Mouse (Mus musculus) stomach, postnatal 0 days (tissue): ENCODE data around the gene Ddx49. TPM values are rescaled to one million over a fixed set of nuclear protein-coding genes. Genes with fewer than 3 reads are reported as not detected.

Source experiments
- ATAC-seq: fragments of 200-750 bp; cut with Nextera tagmentation; 2 replicates; pipeline ENCODE4 v1.8.0; 2017; ENCODE audit not compliant: low FRiP score, low TSS enrichment
- DNase-seq: peaks from one replicate; pipeline ENCODE4 v3.0.0-alpha.2; 2016; ENCODE audit warnings: low spot score
- H3K27ac ChIP-seq: fragments of 300-500 bp; sonication (generic); replicated peaks from 2 replicates; pipeline ENCODE4 v1.5.1; 2014; ENCODE audit warnings: mild to moderate bottlenecking, control low read depth
- H3K27me3 ChIP-seq: fragments of 300-500 bp; sonication (generic); 2 replicates; pipeline ENCODE4 v1.6.1; 2014; ENCODE audit warnings: low read length; ENCODE audit not compliant: control insufficient read depth, insufficient read depth
- H3K36me3 ChIP-seq: fragments of 300-500 bp; sonication (generic); 2 replicates; pipeline ENCODE4 v1.6.1; 2014; ENCODE audit warnings: low read length, mixed read lengths; ENCODE audit not compliant: control insufficient read depth, insufficient read depth
- H3K4me1 ChIP-seq: fragments of 300-500 bp; sonication (generic); replicated peaks from 2 replicates; pipeline ENCODE4 v1.6.1; 2014; ENCODE audit warnings: antibody characterized with exemption; ENCODE audit not compliant: control insufficient read depth, insufficient read depth
- H3K4me2 ChIP-seq: fragments of 300-500 bp; sonication (generic); replicated peaks from 2 replicates; pipeline ENCODE4 v1.6.1; 2014; ENCODE audit warnings: low read depth, mild to moderate bottlenecking, control low read depth, moderate library complexity
- H3K4me3 ChIP-seq: fragments of 300-500 bp; sonication (generic); 2 replicates; pipeline ENCODE4 v1.5.1; 2014; ENCODE audit warnings: low read depth, low read length, control low read depth
- H3K9ac ChIP-seq: fragments of 300-500 bp; sonication (generic); 2 replicates; pipeline ENCODE4 v1.6.1; 2014; ENCODE audit warnings: mild to moderate bottlenecking, low read length, control low read depth, mixed read lengths
- H3K9me3 ChIP-seq: fragments of 300-500 bp; sonication (generic); 2 replicates; pipeline ENCODE4 v1.6.1; 2016; ENCODE audit warnings: low read length; ENCODE audit not compliant: control insufficient read depth
- CTCF ChIP-seq: IDR thresholded peaks from 2 replicates; pipeline ENCODE4 v1.5.1; 2016; ENCODE audit warnings: antibody characterized with exemption, low read depth, mild to moderate bottlenecking, moderate library complexity
- EP300 ChIP-seq: optimal IDR thresholded peaks from 2 replicates; pipeline ENCODE3; 2016; ENCODE audit warnings: antibody characterized with exemption
- WGBS: fragments of 180-500 bp; shearing (Covaris S2); extraction: QIAGEN DNeasy Blood & Tissue Kit; methylation state at CpG from one replicate; pipeline ENCODE4 v1.1.7; 2014; 5-methylcytosine and 5-hydroxymethylcytosine counted together
- polyA plus RNA-seq: library from polyadenylated mRNA; unstranded; fragments of >200 nt; fragmentation: Nextera tagmentation; extraction: Ambion mirVana; gene quantifications from 2 replicates; pipeline ENCODE4 v1.2.1, GENCODE M21; 2015

The Ddx49 gene
- polyA plus RNA-seq, 1 experiment from 2014 or later: 36.0 TPM

GRCm38 (mm10) chr8:70313399-70313798 lies 11.1 kb upstream of the Ddx49 start:
- Histone ChIP-seq H3K36me3 (peaks cover 20% of the 10 kb centered on the region), H3K4me1 (no peaks in the 10 kb centered on the region), H3K9me3 (no peaks in the 10 kb centered on the region), H3K4me2 (no peak overlapping the region), H3K9ac (no peak overlapping the region), H3K27ac (no peak overlapping the region), H3K27me3 (no peaks in the 10 kb centered on the region), H3K4me3 (no peak overlapping the region)
- TF ChIP-seq CTCF (no peak), EP300 (no peak)
- 87% methylated on average over 2 of the region's 2 CpGs for WGBS
- ATAC-seq: no peak
- DNase-seq: no peak

- Histone ChIP-seq H3K9me3 (no peaks in the 10 kb centered on the region), H3K4me2 (no peak overlapping the region), H3K9ac (no peak overlapping the region), H3K36me3 (peaks cover 30% of the 10 kb centered on the region), H3K4me3 (no peak overlapping the region), H3K4me1 (no peaks in the 10 kb centered on the region), H3K27me3 (no peaks in the 10 kb centered on the region), H3K27ac (no peak overlapping the region)
- TF ChIP-seq CTCF (peak; percentile 73), EP300 (no peak)
- ATAC-seq: no peak
- no peak for DNase-seq
- WGBS: 34% methylated on average over 2 of the region's 2 CpGs
Measured at GRCm38 (mm10) chr8:70309311-70309710, 7.0 kb upstream of the Ddx49 start.

GRCm38 (mm10) chr8:70302901-70303300 lies 612 bp upstream of the Ddx49 start:
- DNase-seq (no peak), ATAC-seq (peak; percentile 54)
- peak overlapping the region; percentile 8 for H3K27ac ChIP-seq
- H3K36me3 ChIP-seq: peaks cover 7% of the 10 kb centered on the region
- TF ChIP-seq CTCF (no peak), EP300 (no peak)
- H3K4me1 ChIP-seq: peaks cover 6% of the 10 kb centered on the region; the same call in 1 of the 2 replicates
- peak overlapping the region; percentile 80 for H3K4me2 ChIP-seq
- H3K4me3 ChIP-seq: peak overlapping the region; percentile 52
- H3K9me3 ChIP-seq: no peaks in the 10 kb centered on the region
- WGBS: 4% methylated on average over 16 of the region's 16 CpGs
- H3K9ac ChIP-seq: peak overlapping the region; percentile 70
- H3K27me3 ChIP-seq: no peaks in the 10 kb centered on the region

GRCm38 (mm10) chr8:70300881-70301280 lies 1.4 kb downstream of the Ddx49 start:
- Histone ChIP-seq H3K36me3 (peaks cover 18% of the 10 kb centered on the region), H3K4me2 (no peak overlapping the region), H3K9me3 (no peaks in the 10 kb centered on the region), H3K27me3 (no peaks in the 10 kb centered on the region), H3K9ac (no peak overlapping the region), H3K27ac (no peak overlapping the region), H3K4me1 (peaks cover 6% of the 10 kb centered on the region; the same call in 1 of the 2 replicates), H3K4me3 (no peak overlapping the region)
- TF ChIP-seq EP300: no peak
- TF ChIP-seq CTCF: no peak
- ATAC-seq: no peak
- 86% methylated on average over 3 of the region's 3 CpGs for WGBS
- DNase-seq: no peak

GRCm38 (mm10) chr8:70293988-70294405 lies 8.3 kb downstream of the Ddx49 start:
- H3K36me3 ChIP-seq: peaks cover 41% of the 10 kb centered on the region
- no peak overlapping the region for H3K4me3 ChIP-seq
- 23% methylated on average over 5 of the region's 5 CpGs for WGBS
- no peaks in the 10 kb centered on the region for H3K27me3 ChIP-seq
- peak overlapping the region; percentile 49 for H3K27ac ChIP-seq
- H3K4me1 ChIP-seq: no peaks in the 10 kb centered on the region
- H3K4me2 ChIP-seq: no peak overlapping the region
- no peak for TF ChIP-seq CTCF
- DNase-seq: no peak
- ATAC-seq: peak; percentile 5; the same call in 1 of the 2 replicates
- H3K9ac ChIP-seq: no peak overlapping the region
- H3K9me3 ChIP-seq: no peaks in the 10 kb centered on the region

- DNase-seq (no peak), ATAC-seq (no peak)
- no peak overlapping the region for H3K27ac ChIP-seq
- WGBS: 89% methylated on average over 8 of the region's 8 CpGs
- H3K9ac ChIP-seq: no peak overlapping the region
- no peaks in the 10 kb centered on the region for H3K9me3 ChIP-seq
- H3K4me1 ChIP-seq: no peaks in the 10 kb centered on the region
- no peak overlapping the region for H3K4me2 ChIP-seq
- peaks cover 6% of the 10 kb centered on the region for H3K36me3 ChIP-seq
- TF ChIP-seq EP300: no peak
- TF ChIP-seq CTCF: peak; percentile 51
- H3K4me3 ChIP-seq: no peak overlapping the region
- no peaks in the 10 kb centered on the region for H3K27me3 ChIP-seq
Measured at GRCm38 (mm10) chr8:70286737-70287136, 15.6 kb downstream of the Ddx49 start.
